Comparison of ENCODE assay signal across 8 mouse cellular contexts in the genomic region with DNA sequence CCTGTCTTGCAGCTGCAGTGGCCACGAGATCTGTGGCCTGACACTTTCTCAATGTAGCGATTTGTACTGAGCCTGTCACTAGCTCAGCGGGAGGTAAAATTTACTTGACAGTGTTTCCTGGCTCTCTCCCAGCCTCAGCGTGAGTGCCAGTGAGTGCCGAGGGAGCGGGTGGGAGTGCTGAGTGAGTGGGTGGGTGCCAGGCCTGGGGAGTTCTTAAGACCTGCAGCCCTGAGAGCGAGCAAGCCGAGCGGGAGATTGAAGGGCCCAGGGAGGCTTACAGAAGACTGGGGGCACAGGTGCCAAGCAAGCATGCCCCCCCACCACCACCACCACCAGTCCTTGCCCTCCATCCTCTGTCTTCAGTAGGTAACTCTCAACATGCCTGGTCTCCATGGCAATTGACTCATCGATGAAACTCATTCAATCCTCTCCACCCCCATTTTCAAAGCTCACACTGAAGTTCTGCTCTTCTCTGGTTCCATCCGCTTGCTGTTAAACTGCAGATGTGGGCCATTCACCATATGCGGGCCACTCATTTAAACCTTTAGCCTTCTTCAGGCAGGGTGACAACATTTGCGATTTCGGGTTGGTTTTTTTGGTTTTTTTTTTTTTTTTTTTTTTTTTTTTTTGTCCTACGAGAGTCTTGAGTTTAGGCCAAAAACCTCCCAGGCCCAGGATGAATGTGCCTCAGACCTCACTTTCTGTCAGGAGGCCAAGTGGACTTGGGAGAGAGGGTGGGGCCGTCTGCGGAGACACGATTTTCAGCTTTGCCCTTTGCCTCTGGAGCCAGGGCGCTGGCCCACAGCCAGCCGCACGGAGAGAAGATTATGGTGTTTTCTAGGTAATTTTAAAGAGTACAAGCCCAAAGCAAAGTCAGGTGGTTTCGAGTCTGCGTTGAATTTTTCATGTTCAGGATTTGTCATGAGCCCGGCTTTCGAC.
A peak's percentile ranks its signal among the peaks of the same experiment; 100 is the strongest.
DNase-seq lines count a peak whose midpoint lies in the region; ATAC-seq lines count a peak whose summit lies in the region.

No protein-coding gene starts in this region.

- 39% methylated on average over 25 of the region's 25 CpGs for WGBS in hindbrain, embryonic 15.5 days
- 47% methylated on average over 25 of the region's 25 CpGs for WGBS in midbrain, embryonic 13.5 days

- no peaks in the 10 kb centered on the region for H3K27me3 ChIP-seq in hindbrain, embryonic 15.5 days
- H3K27me3 ChIP-seq in midbrain, embryonic 13.5 days = no peaks in the 10 kb centered on the region

- no peak overlapping the region for H3K4me3 ChIP-seq in hindbrain, embryonic 15.5 days
- no peak overlapping the region for H3K4me3 ChIP-seq in midbrain, embryonic 13.5 days (replicated peaks)

- no peak overlapping the region for H3K9ac ChIP-seq in hindbrain, embryonic 15.5 days
- H3K9ac ChIP-seq in midbrain, embryonic 13.5 days (replicated peaks) = peak overlapping the region; percentile 23; the same call in 1 of the 2 replicates

- H3K4me2 ChIP-seq in hindbrain, embryonic 15.5 days = peak overlapping the region; percentile 40
- peak overlapping the region; percentile 20; the same call in 1 of the 2 replicates for H3K4me2 ChIP-seq in midbrain, embryonic 13.5 days (replicated peaks)

- ATAC-seq in hindbrain, embryonic 15.5 days (ENCODE audit: low FRiP score, low read depth) = peak; percentile 84
- ATAC-seq in midbrain, embryonic 13.5 days = peak; percentile 79

- H3K36me3 ChIP-seq in hindbrain, embryonic 15.5 days = no peaks in the 10 kb centered on the region
- no peaks in the 10 kb centered on the region for H3K36me3 ChIP-seq in midbrain, embryonic 13.5 days

- H3K9me3 ChIP-seq in hindbrain, embryonic 15.5 days = no peaks in the 10 kb centered on the region
- H3K9me3 ChIP-seq in midbrain, embryonic 13.5 days = no peaks in the 10 kb centered on the region

- 0 out of 2 replicates have a peak overlapping the region, but pooled peaks have one; percentile 39 for H3K27ac ChIP-seq in hindbrain, embryonic 15.5 days (replicated peaks)
- peak overlapping the region; percentile 35; the same call in 1 of the 2 replicates for H3K27ac ChIP-seq in midbrain, embryonic 13.5 days

- DNase-seq in urinary bladder, postnatal 14 days (ENCODE audit: low spot score) = peak; percentile 51
- DNase-seq in urinary bladder, adult 2 months (ENCODE audit: low spot score) = no peak
- DNase-seq in frontal cortex, postnatal 10 days (ENCODE audit: low spot score in 2 of 2) = peak; percentile 50 to 52
- peak; percentile 53 to 57 for DNase-seq in layer of hippocampus, postnatal 10 days (ENCODE audit: low spot score in 2 of 2)
- peak; percentile 70 for DNase-seq in testis, postnatal 10 days (ENCODE audit: low spot score)
- DNase-seq in liver = no peak

- peaks cover 13% of the 10 kb centered on the region for H3K4me1 ChIP-seq in hindbrain, embryonic 15.5 days (replicated peaks)
- peaks cover 19% of the 10 kb centered on the region for H3K4me1 ChIP-seq in midbrain, embryonic 13.5 days (replicated peaks)

Comparison
In these comparisons a context has a peak if more than half of its experiments do, and no peak if none do; other contexts are left out.
1. DNase-seq: peak in urinary bladder, postnatal 14 days (single experiment), frontal cortex, postnatal 10 days (2 of 2), layer of hippocampus, postnatal 10 days (2 of 2) and testis, postnatal 10 days (single experiment); none in urinary bladder, adult 2 months (single experiment) and liver (single experiment).